Mouse (Mus musculus): ENCODE measurements around the gene Asb10.
A peak's percentile ranks its signal among the peaks of the same experiment; 100 is the strongest.

The Asb10 gene

GRCm38 (mm10) chr5:24490413-24490920 lies 50.3 kb downstream of the Asb10 start:
- DNase-seq (ENCODE audit: low spot score), result no peak

- DNase-seq (ENCODE audit: low spot score), result no peak
These were observed 54.0 kb downstream of the Asb10 start for GRCm38 (mm10) chr5:24486738-24487137.

GRCm38 (mm10) chr5:24486097-24486496 lies 54.7 kb downstream of the Asb10 start:
- DNase-seq (ENCODE audit: low spot score), result peak; percentile 94

- DNase-seq (ENCODE audit: low spot score), result peak; percentile 43
These were observed 55.8 kb downstream of the Asb10 start for GRCm38 (mm10) chr5:24484963-24485362.

- peak; percentile 83 for DNase-seq (ENCODE audit: low spot score)
These were observed 57.5 kb downstream of the Asb10 start for GRCm38 (mm10) chr5:24483326-24483725.

All from embryo, embryonic 10 days (tissue).